Mouse (Mus musculus) gastrocnemius, adult 8-10 months (tissue): ENCODE measurements at regions not wholly inside any gene's neighbourhood (a gene's known extent, or its start where the extent isn't known, plus 50 kb on each side); places are given as distances from the start of the nearest gene placed in this dataset.

Experiments
- DNase-seq, 2 experiments: peaks; one replicate each; pipeline ENCODE4 v3.0.0; 2022; ENCODE audit warnings: low spot score in 2 of 2

GRCm38 (mm10) chr4:83915871-83916270 lies 390.5 kb downstream of the Ccdc171 start:
- no peak for DNase-seq

DNA sequence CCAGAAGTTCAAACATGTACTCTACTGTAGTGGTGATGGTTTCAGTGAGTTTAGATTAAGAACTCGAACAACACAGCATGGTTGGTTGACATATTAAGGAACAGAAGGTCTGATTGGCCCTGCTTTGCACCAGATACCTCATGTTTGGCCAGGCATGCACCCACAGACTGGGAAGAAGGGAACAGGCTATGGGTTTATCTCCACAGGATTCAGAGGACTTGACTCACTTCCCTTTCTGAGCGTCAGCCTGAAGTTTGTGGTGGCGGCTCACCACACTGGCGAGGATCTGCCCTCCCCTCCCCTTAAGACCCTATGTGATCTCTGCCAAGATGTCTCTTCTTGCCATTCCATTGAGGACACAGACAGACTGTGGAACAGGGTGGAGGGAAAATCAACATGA lies 391.7 kb downstream of the Ccdc171 start:
- no peak for DNase-seq

- DNase-seq: no peak
Observed at GRCm38 (mm10) chr4:83918093-83918492, 392.7 kb downstream of the Ccdc171 start.

- DNase-seq: no peak
Observed at GRCm38 (mm10) chr4:83919041-83919440, 393.7 kb downstream of the Ccdc171 start.

- no peak for DNase-seq
Observed at GRCm38 (mm10) chr4:83925118-83925842, 399.9 kb downstream of the Ccdc171 start.

- no peak for DNase-seq
Observed at GRCm38 (mm10) chr4:83926195-83926731, 400.9 kb downstream of the Ccdc171 start.

DNA sequence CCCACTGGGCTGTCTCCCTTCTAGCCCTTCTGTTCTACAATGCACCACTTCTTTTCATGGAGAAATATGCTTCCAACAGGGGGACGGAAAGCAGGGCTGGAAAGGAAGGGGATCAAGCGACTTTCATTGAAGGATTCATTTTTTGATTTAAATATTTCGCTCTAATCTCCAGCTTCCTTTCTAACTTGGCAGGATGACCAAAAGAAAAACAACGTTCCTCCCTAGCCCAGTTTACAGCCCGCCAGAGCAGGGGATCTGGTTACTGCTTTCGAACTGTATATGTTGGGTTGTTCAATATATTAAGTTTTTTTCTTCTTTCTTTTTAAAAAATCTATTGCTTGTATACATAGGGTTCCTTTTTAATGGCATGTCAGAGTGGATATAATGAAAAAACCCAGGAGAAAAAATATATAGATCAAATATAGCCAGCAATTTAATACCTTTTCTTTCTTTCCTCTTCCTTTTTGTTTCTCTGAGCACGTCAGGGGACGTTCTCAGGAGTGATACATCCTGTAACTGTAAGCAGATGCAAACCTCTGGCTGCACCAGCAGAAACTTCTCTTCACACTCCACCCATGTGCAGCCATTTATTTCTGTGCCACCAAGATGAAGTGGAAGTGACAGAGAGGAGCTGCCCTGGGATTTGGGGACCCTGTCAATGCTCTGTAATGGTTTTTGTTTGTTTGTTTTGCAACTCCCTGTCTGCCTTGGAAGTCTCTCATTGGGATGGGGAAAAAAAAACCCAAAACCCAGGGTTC lies 406.7 kb downstream of the Ccdc171 start:
- DNase-seq: no peak

- no peak for DNase-seq
Observed at GRCm38 (mm10) chr4:83941693-83942092, 416.3 kb downstream of the Ccdc171 start.

DNA sequence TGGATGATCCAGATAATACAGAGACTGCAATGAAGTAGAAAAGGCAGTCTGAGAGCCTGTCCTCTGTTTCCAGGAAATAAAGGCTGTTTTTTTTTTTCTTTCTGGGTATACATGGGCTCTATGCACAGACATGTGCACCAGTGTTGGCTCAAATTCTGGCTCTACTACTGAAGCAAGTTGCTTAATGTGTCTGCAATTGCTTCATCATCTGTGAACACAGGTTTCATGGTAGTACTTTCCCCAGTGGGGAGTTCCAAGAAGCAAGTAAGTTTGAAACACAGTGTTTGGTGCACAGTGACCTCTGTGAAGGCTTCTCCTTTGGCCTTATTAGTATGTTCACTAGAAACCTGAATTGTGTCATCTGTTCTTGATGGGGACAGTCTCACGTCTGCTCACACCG lies 424.3 kb downstream of the Ccdc171 start:
- DNase-seq: no peak

- no peak for DNase-seq
Observed at GRCm38 (mm10) chr4:83950809-83951409, 425.6 kb downstream of the Ccdc171 start.

- no peak for DNase-seq
Observed at GRCm38 (mm10) chr4:83956252-83956904, 431.0 kb downstream of the Ccdc171 start.

DNA sequence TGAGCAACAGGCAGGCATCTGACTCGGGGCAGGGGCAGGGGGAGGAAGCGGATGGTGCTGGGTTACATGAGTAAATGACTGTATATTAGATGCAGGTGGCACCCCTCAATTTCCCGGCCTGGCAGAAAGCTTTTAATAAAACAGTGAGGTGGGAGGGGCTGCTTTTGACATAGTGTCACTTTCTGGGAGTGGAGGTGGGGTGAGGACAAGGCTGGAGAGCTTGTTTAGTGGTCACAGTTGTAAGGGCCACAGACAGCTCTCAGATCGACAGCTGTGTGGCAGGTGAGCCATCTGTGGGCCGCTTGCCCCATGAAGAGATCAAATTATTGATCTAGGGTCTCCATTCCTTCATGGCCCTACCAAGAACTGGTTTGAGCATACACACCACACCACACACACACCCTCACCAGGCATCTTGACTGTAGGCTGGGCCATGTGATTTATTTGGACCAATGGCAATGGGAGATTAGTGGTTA lies 431.9 kb downstream of the Ccdc171 start:
- no peak for DNase-seq

DNA sequence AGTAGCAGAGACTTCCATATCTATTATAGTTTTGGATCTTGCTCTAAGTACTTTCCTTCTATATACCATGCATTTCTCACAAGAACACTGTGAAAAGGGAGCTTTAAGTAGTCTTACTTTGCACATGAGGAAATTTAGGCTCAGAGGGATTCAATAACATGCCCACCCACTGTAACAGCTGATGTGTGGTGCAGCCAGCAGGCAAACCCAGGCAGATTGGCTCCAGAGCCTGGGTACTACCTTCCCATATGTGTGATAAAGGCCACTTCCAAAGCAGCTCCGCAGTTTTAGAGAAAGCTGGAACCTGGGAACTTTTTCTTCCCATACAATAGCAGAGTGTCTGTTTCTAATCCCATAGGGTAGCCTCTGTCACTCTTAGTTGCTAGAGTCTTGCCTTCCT lies 441.6 kb downstream of the Ccdc171 start:
- no peak for DNase-seq

DNA sequence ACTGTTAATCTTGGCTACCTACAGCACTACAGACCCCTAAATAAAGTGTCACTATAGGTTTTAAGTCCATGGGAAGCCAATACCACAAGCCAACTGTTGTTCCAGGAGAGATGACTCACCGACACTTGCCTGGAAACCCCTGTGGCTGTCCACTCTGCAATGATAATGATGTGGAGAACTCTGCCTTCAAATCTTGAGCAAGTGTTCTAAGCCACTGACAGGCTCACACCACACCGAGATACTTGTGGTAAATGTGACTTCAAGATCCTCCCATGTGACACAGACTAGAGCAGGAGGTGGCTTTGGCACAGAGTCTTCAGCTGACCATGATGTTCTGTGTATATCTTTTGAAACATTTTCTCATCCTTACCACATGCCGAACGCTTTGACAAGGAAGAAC lies 447.8 kb downstream of the Ccdc171 start:
- DNase-seq: no peak

GRCm38 (mm10) chr4:83974214-83975012 lies 449.1 kb downstream of the Ccdc171 start:
- peak in 1 of 2 experiments; percentile 40 for DNase-seq

GRCm38 (mm10) chr4:83975569-83975968 lies 450.2 kb downstream of the Ccdc171 start:
- no peak for DNase-seq

DNA sequence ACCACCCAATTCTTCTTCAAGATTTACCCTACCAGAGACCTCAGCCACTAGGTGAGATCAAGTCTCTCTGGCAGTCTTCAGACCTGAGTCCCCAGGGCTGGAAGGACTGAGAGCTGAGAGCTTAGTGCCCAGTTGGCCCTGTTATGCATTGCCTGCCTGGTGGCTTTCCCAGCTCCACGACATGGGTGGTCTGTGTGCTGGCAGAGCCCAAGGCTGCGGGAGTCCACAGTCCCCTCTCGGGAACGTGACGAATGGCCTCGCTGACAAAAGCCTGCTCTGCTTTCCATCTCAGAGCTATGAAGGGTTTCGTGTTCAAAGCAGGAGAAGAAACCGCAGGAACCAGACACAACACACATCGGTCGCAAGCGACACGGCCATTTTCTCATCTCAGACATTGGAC lies 450.7 kb downstream of the Ccdc171 start:
- no peak for DNase-seq

- no peak for DNase-seq
Observed at GRCm38 (mm10) chr4:83979088-83979487, 453.7 kb downstream of the Ccdc171 start.

- peak in 1 of 2 experiments; percentile 38 for DNase-seq
Observed at GRCm38 (mm10) chr4:83984671-83985391, 459.5 kb downstream of the Ccdc171 start.

- no peak for DNase-seq
Observed at GRCm38 (mm10) chr4:83985451-83985850, 460.1 kb downstream of the Ccdc171 start.
